In the genomic region with DNA sequence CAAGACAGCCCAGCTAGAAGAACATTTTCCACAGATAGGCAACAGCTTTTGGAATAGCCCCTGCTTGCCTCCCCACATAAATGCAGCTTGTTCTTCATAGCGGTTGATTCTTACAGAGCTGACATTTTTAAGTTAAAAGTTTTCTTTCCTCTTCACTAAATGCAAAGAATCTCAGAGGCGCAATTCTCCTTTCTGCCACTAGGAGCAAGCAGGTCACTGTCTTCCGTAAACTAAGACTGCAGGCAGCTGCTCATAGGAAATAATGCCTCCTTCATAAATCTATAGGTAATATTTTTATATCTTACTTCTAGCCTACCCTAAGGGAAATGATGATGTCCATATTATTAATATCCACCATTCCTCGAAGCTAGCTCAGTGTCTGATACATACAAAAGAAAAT, we compare ENCODE assay signal across 12 mouse cellular contexts. TPM values are rescaled to one million over a fixed set of nuclear protein-coding genes. Genes with fewer than 3 reads are reported as not detected.
A peak's percentile ranks its signal among the peaks of the same experiment; 100 is the strongest.
DNase-seq lines count a peak whose midpoint lies in the region; ATAC-seq lines count a peak whose summit lies in the region.
"Had no signal": no experiment of that assay in that cellular context is flagged by ENCODE, and none has a peak within 500 bp of the region (broad histone marks: within the 10 kb centered on the region; RNA-seq: fewer than 3 reads in every experiment).

No protein-coding gene starts in this region.

- peak; percentile 32 for DNase-seq in adrenal gland, postnatal 14 days
- DNase-seq in adrenal gland, postnatal 25 days: no peak
- peak; percentile 17 for DNase-seq in kidney, adult 9 months
- peak; percentile 74 for DNase-seq in 3T3-L1 (ENCODE audit: low read depth, low spot score)
- peak; percentile 21 for DNase-seq in embryonic facial prominence, embryonic 10.5 days (ENCODE audit: low spot score)
- DNase-seq in Muller cell, postnatal 12 days (ENCODE audit: inconsistent ontology term): no peak
- DNase-seq in yolk sac, embryonic 10.5 days (ENCODE audit: low spot score): no peak

- peaks cover 18% of the 10 kb centered on the region for H3K4me1 ChIP-seq in kidney, embryonic 15.5 days
- H3K4me1 ChIP-seq in embryonic facial prominence, embryonic 10.5 days: peaks cover 20% of the 10 kb centered on the region

- H3K27ac ChIP-seq in kidney, embryonic 15.5 days: no peak overlapping the region
- no peak overlapping the region for H3K27ac ChIP-seq in embryonic facial prominence, embryonic 10.5 days (replicated peaks)
- H3K27ac ChIP-seq: heart, embryonic 15.5 days; limb, embryonic 12.5 days had no signal

- H3K9ac ChIP-seq in kidney, embryonic 15.5 days: no peak overlapping the region
- H3K9ac ChIP-seq: heart, embryonic 15.5 days; limb, embryonic 12.5 days had no signal

- H3K9me3 ChIP-seq in kidney, embryonic 15.5 days (replicated peaks): no peaks in the 10 kb centered on the region
- no peaks in the 10 kb centered on the region for H3K9me3 ChIP-seq in embryonic facial prominence, embryonic 10.5 days
- H3K9me3 ChIP-seq: heart, embryonic 15.5 days; limb, embryonic 12.5 days had no signal

- H3K36me3 ChIP-seq in kidney, embryonic 15.5 days: no peaks in the 10 kb centered on the region
- H3K36me3 ChIP-seq in embryonic facial prominence, embryonic 10.5 days (replicated peaks): no peaks in the 10 kb centered on the region
- H3K36me3 ChIP-seq: heart, embryonic 15.5 days; limb, embryonic 12.5 days had no signal

- no peak overlapping the region for H3K4me3 ChIP-seq in kidney, embryonic 15.5 days (replicated peaks)
- H3K4me3 ChIP-seq in embryonic facial prominence, embryonic 10.5 days: no peak overlapping the region
- H3K4me3 ChIP-seq: erythroblast, embryonic 14.5 days; heart, embryonic 15.5 days; limb, embryonic 12.5 days; myocyte had no signal

- 27% methylated on average over 4 of the region's 4 CpGs for WGBS in kidney, embryonic 15.5 days
- WGBS in embryonic facial prominence, embryonic 10.5 days: 27% methylated on average over 4 of the region's 4 CpGs

- no peak overlapping the region for H3K4me2 ChIP-seq in kidney, embryonic 15.5 days
- H3K4me2 ChIP-seq: heart, embryonic 15.5 days; limb, embryonic 12.5 days had no signal

- H3K27me3 ChIP-seq in kidney, embryonic 15.5 days: peaks cover 17% of the 10 kb centered on the region
- peaks cover 24% of the 10 kb centered on the region for H3K27me3 ChIP-seq in embryonic facial prominence, embryonic 10.5 days (replicated peaks; ENCODE audit: low read depth, poor library complexity, severe bottlenecking)
- H3K27me3 ChIP-seq: limb, embryonic 12.5 days had no signal

- no peak for ATAC-seq in kidney, embryonic 15.5 days (replicated peaks; ENCODE audit: low FRiP score)

RNA-seq across cellular contexts. Expression of a gene that starts 4.9 kb away (rescaled TPM):
- 16.3 and 17.8 TPM in 2 replicates for total RNA-seq in adrenal gland, postnatal 14 days (2021)
- total RNA-seq in adrenal gland, postnatal 25 days (2021): 7.8 and 8.5 TPM in 2 replicates
- 128 and 130 TPM in 2 replicates for polyA plus RNA-seq in kidney, embryonic 15.5 days (2015; fragmentation: Nextera tagmentation; extraction: Ambion mirVana)
- 82.9 and 103 TPM in 2 replicates for polyA plus RNA-seq in embryonic facial prominence, embryonic 10.5 days (2016; fragmentation: Nextera tagmentation; extraction: Ambion mirVana)
- polyA plus RNA-seq: erythroblast, embryonic 14.5 days had no signal

Comparison
In these comparisons a context has a peak if more than half of its experiments do, and no peak if none do; other contexts are left out.
1. DNase-seq: peak in adrenal gland, postnatal 14 days (single experiment), kidney, adult 9 months (single experiment), 3T3-L1 (single experiment) and embryonic facial prominence, embryonic 10.5 days (single experiment); none in adrenal gland, postnatal 25 days (single experiment), Muller cell, postnatal 12 days (single experiment) and yolk sac, embryonic 10.5 days (single experiment).